23 mouse cellular contexts compared by ENCODE assay signal in genomic region chr3:46937751-46938150, GRCm38 (mm10).
DNase-seq lines count a peak whose midpoint lies in the region; ATAC-seq and TF ChIP-seq lines count a peak whose summit lies in the region.
"Had no signal": no experiment of that assay in that cellular context is flagged by ENCODE, and none has a peak within 500 bp of the region (broad histone marks: within the 10 kb centered on the region; RNA-seq: fewer than 3 reads in every experiment).

No protein-coding gene starts in this region.

- intact Hi-C loops in left cerebral cortex, postnatal 4 days (cut with DNase I), result no loop called here
- intact Hi-C loops in left cerebral cortex, postnatal 14 days (cut with DNase I), result no loop called here

- H3K4me1 ChIP-seq in limb, embryonic 10.5 days, result no peaks in the 10 kb centered on the region
- no peaks in the 10 kb centered on the region for H3K4me1 ChIP-seq in midbrain, embryonic 15.5 days
- H3K4me1 ChIP-seq: embryonic facial prominence, embryonic 15.5 days; heart, embryonic 10.5 days; hindbrain, embryonic 12.5 days; hindbrain, embryonic 15.5 days had no signal

- no peak overlapping the region for H3K9ac ChIP-seq in midbrain, embryonic 15.5 days
- H3K9ac ChIP-seq: embryonic facial prominence, embryonic 15.5 days; forebrain, postnatal 0 days; hindbrain, embryonic 12.5 days; hindbrain, embryonic 15.5 days had no signal

- no peaks in the 10 kb centered on the region for H3K36me3 ChIP-seq in limb, embryonic 10.5 days
- H3K36me3 ChIP-seq in midbrain, embryonic 15.5 days (replicated peaks), result no peaks in the 10 kb centered on the region
- H3K36me3 ChIP-seq: embryonic facial prominence, embryonic 15.5 days; G1E; heart, embryonic 10.5 days; hindbrain, embryonic 12.5 days; hindbrain, embryonic 15.5 days had no signal

- WGBS in limb, embryonic 10.5 days, result 92% methylated on average over 1 of the region's 1 CpGs
- 97% methylated on average over 1 of the region's 1 CpGs for WGBS in midbrain, embryonic 15.5 days

- ATAC-seq in midbrain, embryonic 15.5 days (replicated peaks), result no peak
- ATAC-seq: forebrain, embryonic 14.5 days; forebrain, postnatal 0 days; intestine, postnatal 0 days had no signal

- no peak overlapping the region for H3K4me3 ChIP-seq in limb, embryonic 10.5 days
- H3K4me3 ChIP-seq in midbrain, embryonic 15.5 days, result no peak overlapping the region
- H3K4me3 ChIP-seq: embryonic facial prominence, embryonic 15.5 days; heart, adult 2 months; heart, embryonic 10.5 days; hindbrain, embryonic 12.5 days; hindbrain, embryonic 15.5 days had no signal

- H3K4me2 ChIP-seq in midbrain, embryonic 15.5 days, result no peak overlapping the region
- H3K4me2 ChIP-seq: embryonic facial prominence, embryonic 15.5 days; hindbrain, embryonic 12.5 days; hindbrain, embryonic 15.5 days had no signal

- no peak for TF ChIP-seq POLR2A in brain, embryonic 14.5 days (IDR thresholded peaks at IDR 0.05; ENCODE audit: borderline replicate concordance, extremely low read depth, insufficient read depth, insufficient read length, poor library complexity, severe bottlenecking)

- DNase-seq in cerebellum, postnatal 14 days, result peak; percentile 1 to 5
- DNase-seq in cerebellum, adult 11-12 months, result no peak
- DNase-seq in left cerebral cortex, postnatal 4 days, result peak; percentile 0
- DNase-seq in left cerebral cortex, postnatal 14 days (ENCODE audit: low spot score in 2 of 2), result no peak
- DNase-seq in brain, embryonic 14.5 days (ENCODE audit: low read depth), result peak; percentile 10
- DNase-seq in limb, embryonic 10.5 days (ENCODE audit: low spot score), result peak; percentile 28
- DNase-seq: adrenal gland, adult 2 months; adrenal gland, postnatal 14 days; B cell, adult 2 months; cerebellum, adult 2 months; cerebellum, adult 9-11 months; forebrain, postnatal 0 days; gastrocnemius, postnatal 25 days; heart, adult 2 months had no signal

- no peaks in the 10 kb centered on the region for H3K9me3 ChIP-seq in limb, embryonic 10.5 days (replicated peaks)
- no peaks in the 10 kb centered on the region for H3K9me3 ChIP-seq in midbrain, embryonic 15.5 days
- H3K9me3 ChIP-seq: embryonic facial prominence, embryonic 15.5 days; G1E; heart, embryonic 10.5 days; hindbrain, embryonic 12.5 days; hindbrain, embryonic 15.5 days had no signal

- no peaks in the 10 kb centered on the region for H3K27me3 ChIP-seq in limb, embryonic 10.5 days (ENCODE audit: low read depth, poor library complexity, severe bottlenecking)
- no peaks in the 10 kb centered on the region for H3K27me3 ChIP-seq in midbrain, embryonic 15.5 days (replicated peaks)
- H3K27me3 ChIP-seq: CH12.LX; embryonic facial prominence, embryonic 15.5 days; hindbrain, embryonic 12.5 days; hindbrain, embryonic 15.5 days had no signal

- H3K27ac ChIP-seq in limb, embryonic 10.5 days, result no peak overlapping the region
- H3K27ac ChIP-seq in midbrain, embryonic 15.5 days, result no peak overlapping the region
- H3K27ac ChIP-seq: embryonic facial prominence, embryonic 15.5 days; heart, adult 2 months; heart, embryonic 10.5 days; hindbrain, embryonic 12.5 days; hindbrain, embryonic 15.5 days had no signal

- TF ChIP-seq CTCF in brain, embryonic 14.5 days (IDR thresholded peaks at IDR 0.05; ENCODE audit: borderline replicate concordance, extremely low read depth, insufficient read depth, insufficient read length), result no peak

Comparison
In these comparisons a context has a peak if more than half of its experiments do, and no peak if none do; other contexts are left out.
1. DNase-seq: peak in cerebellum, postnatal 14 days (2 of 2), left cerebral cortex, postnatal 4 days (single experiment), brain, embryonic 14.5 days (single experiment) and limb, embryonic 10.5 days (single experiment); none in cerebellum, adult 11-12 months (single experiment) and left cerebral cortex, postnatal 14 days (0 of 2).